Mouse (Mus musculus) embryonic facial prominence, embryonic 13.5 days (tissue): ENCODE measurements around the gene Cdh15. TPM values are rescaled to one million over a fixed set of nuclear protein-coding genes. Genes with fewer than 3 reads are reported as not detected.

Source experiments
- ATAC-seq: fragments of 200-750 bp; cut with Nextera tagmentation; 2 replicates; pipeline ENCODE4 v1.8.0; 2017; ENCODE audit warnings: low read depth; ENCODE audit not compliant: insufficient number of reproducible peaks, insufficient read depth, low FRiP score, low TSS enrichment
- H3K27ac ChIP-seq: fragments of 300-500 bp; sonication (generic); 2 replicates; pipeline ENCODE4 v1.5.1; 2015; ENCODE audit warnings: moderate library complexity, mild to moderate bottlenecking, inconsistent platforms
- H3K27me3 ChIP-seq: fragments of 300-500 bp; sonication (generic); 2 replicates; pipeline ENCODE4 v1.6.1; 2015; ENCODE audit warnings: mild to moderate bottlenecking, inconsistent platforms
- H3K36me3 ChIP-seq: fragments of 300-500 bp; sonication (generic); 2 replicates; pipeline ENCODE4 v1.6.1; 2015; ENCODE audit warnings: mild to moderate bottlenecking, inconsistent platforms
- H3K4me1 ChIP-seq: fragments of 300-500 bp; sonication (generic); 2 replicates; pipeline ENCODE4 v1.6.1; 2015; ENCODE audit warnings: inconsistent platforms
- H3K4me2 ChIP-seq: fragments of 300-500 bp; sonication (generic); 2 replicates; pipeline ENCODE4 v1.6.1; 2015; ENCODE audit warnings: moderate library complexity, mild to moderate bottlenecking, inconsistent platforms
- H3K4me3 ChIP-seq: fragments of 300-500 bp; sonication (generic); 2 replicates; pipeline ENCODE4 v1.5.1; 2015; ENCODE audit warnings: mild to moderate bottlenecking, inconsistent platforms
- H3K9ac ChIP-seq: fragments of 300-500 bp; sonication (generic); 2 replicates; pipeline ENCODE4 v1.6.1; 2015; ENCODE audit warnings: mild to moderate bottlenecking, inconsistent platforms
- H3K9me3 ChIP-seq: fragments of 300-500 bp; sonication (generic); 2 replicates; pipeline ENCODE4 v1.6.1; 2016; ENCODE audit warnings: inconsistent platforms
- WGBS: fragments of 180-500 bp; shearing (Covaris S2); methylation state at CpG from one replicate; pipeline ENCODE4 v1.1.7; 2015; ENCODE audit warnings: mixed read lengths; 5-methylcytosine and 5-hydroxymethylcytosine counted together
- polyA plus RNA-seq: library from polyadenylated mRNA; unstranded; fragments of >200 nt; fragmentation: Nextera tagmentation; extraction: Ambion mirVana; gene quantifications from 2 replicates; pipeline ENCODE4 v1.2.1, GENCODE M21; 2015

The Cdh15 gene
- polyA plus RNA-seq, 1 experiment from 2014 or later, result 5.0 TPM

DNA sequence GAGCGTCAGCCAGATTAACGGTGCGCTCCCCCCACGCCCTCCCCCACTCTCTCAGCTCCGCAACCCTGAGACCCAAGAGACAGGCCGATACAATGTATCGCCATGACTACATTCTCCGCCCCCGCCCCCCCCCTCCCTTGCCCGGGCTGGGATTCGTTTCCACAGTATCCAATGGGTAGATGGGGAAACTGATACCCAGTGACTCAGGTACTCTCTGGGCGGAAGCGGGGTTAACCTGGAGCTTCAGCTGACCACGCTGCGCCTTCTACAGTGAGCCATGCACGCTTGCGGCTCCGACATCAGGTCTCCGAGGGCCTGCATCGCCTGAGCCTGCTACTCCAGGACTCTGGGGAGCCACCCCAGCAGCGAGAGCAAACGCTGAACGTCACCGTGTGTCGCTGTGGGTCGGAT, 17.0 kb downstream of the Cdh15 start:
- WGBS, result 57% methylated on average over 26 of the region's 26 CpGs
- ATAC-seq, result no peak
- Histone ChIP-seq H3K27me3 (no peaks in the 10 kb centered on the region), H3K9ac (no peak overlapping the region), H3K27ac (no peak overlapping the region), H3K4me3 (peak overlapping the region; percentile 33), H3K36me3 (no peaks in the 10 kb centered on the region; the same call in 1 of the 2 replicates), H3K4me2 (peak overlapping the region; percentile 60), H3K9me3 (peaks cover 21% of the 10 kb centered on the region), H3K4me1 (0 out of 2 replicates have a peak, but pooled peaks cover 4% of the 10 kb centered on the region)

GRCm38 (mm10) chr8:122865441-122865840, 17.7 kb downstream of the Cdh15 start:
- Histone ChIP-seq H3K4me2 (peak overlapping the region; percentile 60), H3K9me3 (peaks cover 21% of the 10 kb centered on the region), H3K4me1 (peaks cover 9% of the 10 kb centered on the region), H3K9ac (0 out of 2 replicates have a peak overlapping the region, but pooled peaks have one; percentile 16), H3K27me3 (no peaks in the 10 kb centered on the region), H3K27ac (no peak overlapping the region), H3K4me3 (peak overlapping the region; percentile 33), H3K36me3 (no peaks in the 10 kb centered on the region; the same call in 1 of the 2 replicates)
- ATAC-seq, result no peak
- 56% methylated on average over 10 of the region's 10 CpGs for WGBS

GRCm38 (mm10) chr8:122866231-122866630, 18.5 kb downstream of the Cdh15 start:
- WGBS, result 80% methylated on average over 8 of the region's 8 CpGs
- Histone ChIP-seq H3K4me3 (no peak overlapping the region), H3K27me3 (no peaks in the 10 kb centered on the region), H3K9ac (no peak overlapping the region), H3K36me3 (no peaks in the 10 kb centered on the region; the same call in 1 of the 2 replicates), H3K4me2 (no peak overlapping the region), H3K4me1 (peaks cover 11% of the 10 kb centered on the region), H3K9me3 (peaks cover 21% of the 10 kb centered on the region), H3K27ac (no peak overlapping the region)
- ATAC-seq, result no peak

DNA sequence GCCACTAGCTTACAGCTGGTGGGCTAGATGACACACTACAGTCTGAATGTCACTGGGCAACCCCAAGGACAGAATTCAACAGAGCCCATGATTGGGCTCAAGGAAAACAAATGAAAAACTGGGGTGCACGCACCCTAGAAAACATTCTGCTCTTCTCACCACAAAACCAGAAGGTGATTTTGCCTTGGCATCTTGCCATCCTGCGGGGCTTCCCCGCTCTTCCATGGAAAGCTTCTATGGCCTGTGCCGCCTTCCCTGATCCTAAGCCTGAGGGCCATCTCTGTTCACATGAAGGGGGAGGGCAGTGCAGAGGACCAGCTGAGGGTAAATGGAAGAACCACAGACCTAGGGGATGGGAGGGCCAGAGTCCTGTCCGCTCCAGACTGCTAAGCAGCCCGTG, 20.2 kb downstream of the Cdh15 start:
- WGBS, result 87% methylated on average over 6 of the region's 6 CpGs
- Histone ChIP-seq H3K4me1 (peaks cover 11% of the 10 kb centered on the region), H3K4me3 (no peak overlapping the region), H3K36me3 (no peaks in the 10 kb centered on the region; the same call in 1 of the 2 replicates), H3K4me2 (no peak overlapping the region), H3K27ac (no peak overlapping the region), H3K9me3 (peaks cover 21% of the 10 kb centered on the region), H3K27me3 (no peaks in the 10 kb centered on the region), H3K9ac (no peak overlapping the region)
- ATAC-seq, result no peak

GRCm38 (mm10) chr8:122870377-122870863, 22.7 kb downstream of the Cdh15 start:
- peak overlapping the region; percentile 29 for H3K4me3 ChIP-seq
- no peak for ATAC-seq

DNA sequence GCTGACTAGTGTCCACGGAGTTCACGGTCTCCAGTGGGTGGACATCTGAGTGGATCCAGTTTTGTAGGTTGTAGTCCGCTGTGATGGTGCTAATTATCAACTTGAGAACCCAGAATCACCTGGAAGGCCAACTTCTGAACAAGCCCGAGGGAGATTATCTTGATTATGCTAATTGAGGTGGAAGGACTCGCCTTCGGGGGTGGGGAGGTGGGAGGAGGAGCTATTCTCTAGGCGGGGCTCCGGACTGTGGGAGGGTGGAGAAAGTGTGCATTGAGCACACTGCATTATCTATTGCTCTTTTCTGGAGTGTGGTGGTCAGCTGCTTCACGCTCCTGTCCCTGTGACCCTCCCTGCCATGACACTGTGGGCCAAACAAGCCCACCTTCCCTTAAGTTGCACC, 23.9 kb downstream of the Cdh15 start:
- Histone ChIP-seq H3K27me3 (no peaks in the 10 kb centered on the region), H3K4me3 (no peak overlapping the region), H3K4me2 (no peak overlapping the region), H3K9me3 (no peaks in the 10 kb centered on the region), H3K4me1 (peaks cover 14% of the 10 kb centered on the region), H3K36me3 (no peaks in the 10 kb centered on the region), H3K9ac (no peak overlapping the region), H3K27ac (no peak overlapping the region)
- no peak for ATAC-seq
- WGBS, result 71% methylated on average over 9 of the region's 9 CpGs

More at GRCm38 (mm10) chr8:122870377-122870863, 22.7 kb downstream of the Cdh15 start:
- Histone ChIP-seq H3K4me1 (peaks cover 12% of the 10 kb centered on the region), H3K9me3 (peaks cover 3% of the 10 kb centered on the region), H3K27ac (no peak overlapping the region), H3K27me3 (no peaks in the 10 kb centered on the region), H3K4me2 (peak overlapping the region; percentile 55), H3K36me3 (no peaks in the 10 kb centered on the region; the same call in 1 of the 2 replicates), H3K9ac (peak overlapping the region; percentile 64)
- 14% methylated on average over 31 of the region's 31 CpGs for WGBS

- peaks cover 14% of the 10 kb centered on the region for H3K4me1 ChIP-seq
- 58% methylated on average over 6 of the region's 6 CpGs for WGBS
- no peak overlapping the region for H3K4me3 ChIP-seq
- no peak overlapping the region for H3K27ac ChIP-seq
- no peak overlapping the region for H3K4me2 ChIP-seq
- H3K27me3 ChIP-seq, result no peaks in the 10 kb centered on the region
- H3K9ac ChIP-seq, result no peak overlapping the region
- ATAC-seq, result no peak
- no peaks in the 10 kb centered on the region for H3K36me3 ChIP-seq
- H3K9me3 ChIP-seq, result no peaks in the 10 kb centered on the region
Observed at GRCm38 (mm10) chr8:122873171-122873570, 25.4 kb downstream of the Cdh15 start.

DNA sequence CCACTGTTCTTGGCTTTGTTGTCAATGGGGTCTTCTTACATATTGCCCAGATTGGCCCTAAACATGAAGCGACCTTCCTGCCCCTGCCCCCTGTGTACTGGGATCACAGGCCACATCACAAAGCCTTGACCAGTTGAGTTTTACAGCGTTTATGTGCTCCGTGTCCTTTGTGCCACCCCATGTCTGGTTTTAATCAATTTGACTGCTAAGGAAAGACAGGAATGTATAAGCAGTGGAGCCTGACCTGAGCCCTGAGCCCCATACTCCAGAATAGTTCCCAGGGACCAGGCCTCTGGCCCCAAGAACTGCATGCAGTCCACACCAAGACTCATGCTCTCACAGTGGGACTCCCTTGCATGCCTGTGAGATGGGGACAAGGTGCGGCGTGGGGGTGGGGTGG, 27.4 kb downstream of the Cdh15 start:
- Histone ChIP-seq H3K27me3 (no peaks in the 10 kb centered on the region), H3K36me3 (no peaks in the 10 kb centered on the region), H3K27ac (no peak overlapping the region), H3K4me3 (no peak overlapping the region), H3K9me3 (no peaks in the 10 kb centered on the region), H3K4me2 (no peak overlapping the region), H3K4me1 (peaks cover 11% of the 10 kb centered on the region), H3K9ac (no peak overlapping the region)
- WGBS, result 55% methylated on average over 5 of the region's 5 CpGs
- ATAC-seq, result no peak

GRCm38 (mm10) chr8:122878231-122878630, 30.5 kb downstream of the Cdh15 start:
- WGBS, result 77% methylated on average over 3 of the region's 3 CpGs
- Histone ChIP-seq H3K4me2 (no peak overlapping the region), H3K27ac (no peak overlapping the region)

GRCm38 (mm10) chr8:122880302-122880701, 32.5 kb downstream of the Cdh15 start:
- H3K4me1 ChIP-seq, result peaks cover 3% of the 10 kb centered on the region
- WGBS, result 38% methylated on average over 3 of the region's 3 CpGs
- H3K9ac ChIP-seq, result no peak overlapping the region
- ATAC-seq, result no peak
- H3K27me3 ChIP-seq, result no peaks in the 10 kb centered on the region
- no peak overlapping the region for H3K27ac ChIP-seq
- H3K9me3 ChIP-seq, result no peaks in the 10 kb centered on the region
- no peak overlapping the region for H3K4me2 ChIP-seq
- no peak overlapping the region for H3K4me3 ChIP-seq
- H3K36me3 ChIP-seq, result peaks cover 40% of the 10 kb centered on the region

More at GRCm38 (mm10) chr8:122878231-122878630, 30.5 kb downstream of the Cdh15 start:
- Histone ChIP-seq H3K9ac (no peak overlapping the region), H3K27me3 (no peaks in the 10 kb centered on the region), H3K36me3 (peaks cover 20% of the 10 kb centered on the region), H3K9me3 (no peaks in the 10 kb centered on the region), H3K4me3 (no peak overlapping the region), H3K4me1 (peaks cover 7% of the 10 kb centered on the region)
- ATAC-seq, result no peak

GRCm38 (mm10) chr8:122883671-122884070, 35.9 kb downstream of the Cdh15 start:
- Histone ChIP-seq H3K4me2 (no peak overlapping the region), H3K4me1 (no peaks in the 10 kb centered on the region), H3K36me3 (peaks cover 74% of the 10 kb centered on the region), H3K9me3 (no peaks in the 10 kb centered on the region), H3K27me3 (no peaks in the 10 kb centered on the region), H3K4me3 (no peak overlapping the region), H3K27ac (no peak overlapping the region), H3K9ac (no peak overlapping the region)
- WGBS, result 81% methylated on average over 10 of the region's 10 CpGs
- no peak for ATAC-seq

DNA sequence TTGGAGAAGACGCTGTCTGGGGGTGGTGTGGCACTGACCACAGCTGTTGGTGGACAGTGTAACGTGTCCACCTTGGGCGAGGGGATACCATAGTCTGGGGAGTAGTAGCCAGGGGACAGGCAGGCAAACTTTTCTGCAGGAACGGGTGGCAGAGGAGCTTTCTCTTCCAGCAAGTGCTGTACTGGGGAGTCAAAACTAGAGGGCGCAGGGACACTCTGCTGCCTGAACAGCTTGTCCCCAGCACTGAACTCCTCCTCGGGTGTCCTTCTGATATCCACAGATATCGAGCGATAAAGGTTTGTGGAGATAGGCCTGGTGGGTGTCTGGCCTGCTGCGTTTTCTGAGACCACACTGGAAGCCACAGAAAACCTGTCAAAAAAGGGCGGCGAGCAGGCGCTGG, 43.7 kb downstream of the Cdh15 start:
- Histone ChIP-seq H3K9ac (no peak overlapping the region), H3K9me3 (no peaks in the 10 kb centered on the region), H3K27ac (no peak overlapping the region), H3K4me1 (no peaks in the 10 kb centered on the region), H3K4me3 (no peak overlapping the region), H3K4me2 (no peak overlapping the region), H3K27me3 (no peaks in the 10 kb centered on the region), H3K36me3 (peaks cover 97% of the 10 kb centered on the region)
- no peak for ATAC-seq
- WGBS, result 86% methylated on average over 12 of the region's 12 CpGs
